Mouse (Mus musculus) heart, postnatal 0 days (tissue): Measurements from ENCODE around the gene Treml2. TPM values are rescaled to one million over a fixed set of nuclear protein-coding genes. Genes with fewer than 3 reads are reported as not detected.
A peak's percentile ranks its signal among the peaks of the same experiment; 100 is the strongest.

Source experiments
- ATAC-seq: fragments of 200-750 bp; cut with Nextera tagmentation; 2 replicates; pipeline ENCODE4 v1.8.0; 2017; ENCODE audit warnings: low read depth, moderate number of reproducible peaks, moderate library complexity; ENCODE audit not compliant: insufficient read depth
- DNase-seq: peaks from one replicate; pipeline ENCODE4 v3.0.0-alpha.2; 2016; ENCODE audit warnings: low spot score
- H3K27ac ChIP-seq: fragments of 300-500 bp; sonication (generic); 2 replicates; pipeline ENCODE4 v1.5.1; 2014; ENCODE audit warnings: low read depth, mild to moderate bottlenecking
- H3K27me3 ChIP-seq: fragments of 300-500 bp; sonication (generic); 2 replicates; pipeline ENCODE4 v1.6.1; 2014; ENCODE audit warnings: low read length, mixed read lengths; ENCODE audit not compliant: control insufficient read depth, insufficient read depth
- H3K36me3 ChIP-seq: fragments of 300-500 bp; sonication (generic); replicated peaks from 2 replicates; pipeline ENCODE4 v1.6.1; 2014; ENCODE audit warnings: low read length, mixed read lengths; ENCODE audit not compliant: control insufficient read depth, insufficient read depth
- H3K4me1 ChIP-seq: fragments of 300-500 bp; sonication (generic); 2 replicates; pipeline ENCODE4 v1.6.1; 2014; ENCODE audit warnings: antibody characterized with exemption; ENCODE audit not compliant: control insufficient read depth, insufficient read depth
- H3K4me2 ChIP-seq: fragments of 300-500 bp; sonication (generic); 2 replicates; pipeline ENCODE4 v1.6.1; 2014; ENCODE audit warnings: low read depth, mild to moderate bottlenecking, low read length, moderate library complexity
- H3K4me3 ChIP-seq: fragments of 300-500 bp; sonication (generic); 2 replicates; pipeline ENCODE4 v1.5.1; 2014; ENCODE audit warnings: low read depth, low read length
- H3K9ac ChIP-seq: fragments of 300-500 bp; sonication (generic); replicated peaks from 2 replicates; pipeline ENCODE4 v1.6.1; 2014; ENCODE audit warnings: low read depth, low read length, mixed read lengths
- H3K9me3 ChIP-seq: fragments of 300-500 bp; sonication (generic); replicated peaks from 2 replicates; pipeline ENCODE4 v1.6.1; 2016; ENCODE audit warnings: low read length; ENCODE audit not compliant: control insufficient read depth
- CTCF ChIP-seq: IDR thresholded peaks from 2 replicates; pipeline ENCODE4 v1.5.1; 2016; ENCODE audit warnings: antibody characterized with exemption, control low read depth, low read depth
- EP300 ChIP-seq: IDR thresholded peaks from 2 replicates; pipeline ENCODE4 v1.6.1; 2016; ENCODE audit warnings: antibody characterized with exemption, low read depth
- WGBS: fragments of 180-500 bp; shearing (Covaris S2); extraction: QIAGEN DNeasy Blood & Tissue Kit; methylation state at CpG from one replicate; pipeline ENCODE4 v1.1.7; 2014; 5-methylcytosine and 5-hydroxymethylcytosine counted together
- polyA plus RNA-seq: library from polyadenylated mRNA; unstranded; fragments of >200 nt; fragmentation: Nextera tagmentation; extraction: Ambion mirVana; gene quantifications from 2 replicates; pipeline ENCODE4 v1.2.1, GENCODE M21; 2015
- total RNA-seq: library from RNA; depleted of rRNA; stranded (reverse); fragments of >200 nt; gene quantifications from 2 replicates; pipeline ENCODE4 v1.2.3, GENCODE M21; 2014; ENCODE audit warnings: low replicate concordance

The Treml2 gene
- total and polyA plus RNA-seq, 2 experiments from 2014 or later = 0.15 TPM; not detected in 1

DNA sequence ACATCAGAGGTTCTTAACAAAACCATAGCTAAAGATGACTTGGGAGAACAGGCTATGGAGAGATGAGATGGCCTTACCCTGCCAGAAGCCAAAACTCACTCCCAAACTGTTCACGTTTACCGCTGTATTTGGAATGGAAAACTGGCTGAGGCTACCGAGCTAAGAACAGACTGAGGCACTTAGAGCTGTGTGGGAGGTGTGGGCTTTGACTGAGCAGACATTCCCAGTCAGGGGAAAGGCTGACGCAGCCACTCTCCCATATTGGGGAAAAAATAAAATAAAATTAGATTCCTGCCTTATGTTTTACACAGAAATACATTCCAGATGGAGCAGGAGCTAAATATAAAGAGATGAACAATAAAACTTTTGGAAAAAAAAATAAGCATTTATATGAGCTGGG, 27.4 kb downstream of the Treml2 start:
- TF ChIP-seq EP300 (no peak), CTCF (no peak)
- Histone ChIP-seq H3K9me3 (no peaks in the 10 kb centered on the region), H3K4me2 (no peak overlapping the region), H3K27me3 (no peaks in the 10 kb centered on the region), H3K4me3 (no peak overlapping the region), H3K9ac (no peak overlapping the region), H3K36me3 (no peaks in the 10 kb centered on the region), H3K4me1 (no peaks in the 10 kb centered on the region), H3K27ac (no peak overlapping the region)
- ATAC-seq (no peak), DNase-seq (no peak)
- 56% methylated on average over 4 of the region's 4 CpGs for WGBS

DNA sequence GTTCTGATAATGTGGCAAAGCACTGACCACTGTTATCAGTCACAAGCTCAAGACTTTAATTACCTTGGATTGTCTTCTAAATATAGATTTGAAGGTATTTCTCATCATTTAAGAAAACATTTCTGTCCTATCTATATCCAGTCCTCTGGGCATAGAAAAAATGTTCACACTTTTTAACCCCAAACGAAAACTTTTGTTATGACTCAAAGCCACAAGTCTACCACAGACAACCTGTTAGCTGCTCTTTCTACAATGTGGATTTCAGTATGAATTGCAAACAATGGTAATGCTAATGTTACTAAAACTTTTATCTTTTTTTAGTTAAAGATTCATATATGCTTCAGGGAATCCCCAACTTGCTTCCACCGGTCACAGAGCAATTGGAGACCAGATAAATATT, 33.2 kb downstream of the Treml2 start:
- Histone ChIP-seq H3K9me3 (no peaks in the 10 kb centered on the region), H3K27ac (no peak overlapping the region), H3K27me3 (no peaks in the 10 kb centered on the region), H3K4me3 (no peak overlapping the region), H3K4me2 (no peak overlapping the region), H3K4me1 (no peaks in the 10 kb centered on the region), H3K9ac (no peak overlapping the region), H3K36me3 (no peaks in the 10 kb centered on the region)
- no peak for DNase-seq
- TF ChIP-seq CTCF = no peak
- TF ChIP-seq EP300 = no peak
- 60% methylated on average over 2 of the region's 2 CpGs for WGBS
- no peak for ATAC-seq

DNA sequence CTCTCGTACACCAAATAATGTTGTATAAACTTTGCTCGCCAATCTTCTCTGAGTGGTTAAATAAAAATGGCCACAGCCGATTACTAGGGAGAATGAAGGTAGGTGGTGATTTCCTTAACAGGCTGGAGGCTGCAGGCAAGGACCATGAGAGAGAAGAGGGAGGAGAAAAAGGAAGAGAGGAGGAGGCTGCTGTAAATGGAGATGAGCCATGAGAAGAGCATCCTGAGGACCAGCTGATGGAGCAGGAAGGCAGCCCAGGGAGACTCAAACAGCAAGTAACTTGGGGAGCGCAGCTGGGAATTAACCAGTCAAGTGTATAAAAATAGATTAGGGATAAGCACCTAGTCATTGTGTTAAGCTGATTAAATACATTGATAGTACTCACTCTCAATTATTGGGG, 34.9 kb downstream of the Treml2 start:
- DNase-seq (no peak), ATAC-seq (no peak)
- no peak for TF ChIP-seq CTCF
- no peak for TF ChIP-seq EP300
- Histone ChIP-seq H3K4me3 (no peak overlapping the region), H3K9me3 (no peaks in the 10 kb centered on the region), H3K4me1 (no peaks in the 10 kb centered on the region), H3K4me2 (no peak overlapping the region), H3K27me3 (no peaks in the 10 kb centered on the region), H3K27ac (no peak overlapping the region), H3K9ac (no peak overlapping the region), H3K36me3 (no peaks in the 10 kb centered on the region)
- WGBS = 83% methylated on average over 4 of the region's 4 CpGs

DNA sequence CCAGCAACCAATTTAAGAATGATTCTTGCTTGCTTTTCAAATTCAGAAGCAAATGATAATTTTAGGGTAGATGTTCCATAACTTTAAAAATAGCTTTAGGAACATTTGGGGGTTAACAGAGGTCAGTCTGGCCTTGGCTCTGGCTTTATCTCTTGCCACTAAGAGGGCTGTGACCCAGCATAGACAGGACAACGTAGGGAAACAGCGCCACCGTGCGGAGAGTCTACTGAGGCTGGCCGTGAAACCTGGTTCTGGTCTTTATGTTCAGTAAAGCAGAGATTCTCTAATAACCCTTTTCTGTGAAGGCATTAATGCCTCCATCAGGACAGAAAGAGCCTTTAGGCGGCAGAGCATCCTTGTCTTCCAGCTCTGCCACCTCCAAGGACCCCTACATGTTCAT, 37.6 kb downstream of the Treml2 start:
- no peaks in the 10 kb centered on the region for H3K27me3 ChIP-seq
- H3K9me3 ChIP-seq = no peaks in the 10 kb centered on the region
- no peaks in the 10 kb centered on the region for H3K36me3 ChIP-seq
- DNase-seq (peak; percentile 89), ATAC-seq (peak; percentile 89)
- no peaks in the 10 kb centered on the region for H3K4me1 ChIP-seq
- under 1% methylated on average over 6 of the region's 6 CpGs for WGBS
- H3K9ac ChIP-seq = no peak overlapping the region
- TF ChIP-seq EP300 (no peak), CTCF (peak; percentile 90)
- H3K4me2 ChIP-seq = no peak overlapping the region
- H3K27ac ChIP-seq = no peak overlapping the region
- no peak overlapping the region for H3K4me3 ChIP-seq

DNA sequence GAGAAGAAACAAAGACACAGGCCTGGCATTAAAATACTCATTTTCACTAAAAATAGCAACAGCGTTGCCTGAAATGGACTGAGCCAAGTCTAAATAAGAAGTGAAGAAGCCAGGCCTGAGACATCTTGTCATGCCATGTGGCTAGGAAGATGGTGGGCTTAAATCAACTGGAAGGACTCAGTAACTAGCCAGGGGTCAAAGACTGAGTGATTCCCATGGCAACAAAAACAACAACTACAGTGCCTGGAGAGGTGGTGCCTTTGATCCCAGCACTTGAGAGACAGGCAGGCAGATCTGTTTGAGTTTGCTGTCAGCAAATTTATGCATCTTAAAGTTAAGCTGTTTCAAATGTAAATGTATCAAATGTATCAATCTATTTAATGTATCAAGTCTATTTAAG, 41.0 kb downstream of the Treml2 start:
- no peak for TF ChIP-seq EP300
- TF ChIP-seq CTCF = no peak
- no peaks in the 10 kb centered on the region for H3K36me3 ChIP-seq
- H3K27ac ChIP-seq = no peak overlapping the region
- H3K4me2 ChIP-seq = no peak overlapping the region
- ATAC-seq = no peak
- no peak for DNase-seq
- H3K27me3 ChIP-seq = no peaks in the 10 kb centered on the region
- H3K9ac ChIP-seq = no peak overlapping the region
- H3K4me3 ChIP-seq = no peak overlapping the region
- H3K9me3 ChIP-seq = no peaks in the 10 kb centered on the region
- 60% methylated on average over 1 of the region's 1 CpGs for WGBS
- H3K4me1 ChIP-seq = no peaks in the 10 kb centered on the region

DNA sequence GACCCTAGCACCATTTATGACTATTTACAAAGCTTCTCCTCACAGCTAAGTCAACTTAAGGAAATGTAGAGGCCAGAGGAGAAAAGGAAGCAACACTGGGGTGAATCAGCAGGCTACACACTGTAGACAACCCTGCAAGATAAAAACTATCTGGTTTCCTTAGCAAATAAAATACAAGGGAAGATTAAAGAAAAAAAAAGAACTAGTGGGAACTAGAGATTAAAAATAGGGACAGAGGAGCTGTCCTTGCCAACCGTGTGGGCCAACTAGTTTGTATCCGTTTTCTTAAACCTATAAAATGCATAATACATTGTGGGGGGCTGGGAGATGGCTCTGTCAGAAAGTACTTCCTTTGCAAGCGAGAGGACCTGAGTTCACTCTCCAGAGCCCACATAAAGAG, 42.6 kb downstream of the Treml2 start:
- TF ChIP-seq CTCF (no peak), EP300 (no peak)
- ATAC-seq (no peak), DNase-seq (no peak)
- no peak overlapping the region for H3K27ac ChIP-seq
- H3K9ac ChIP-seq = no peak overlapping the region
- H3K27me3 ChIP-seq = no peaks in the 10 kb centered on the region
- no peak overlapping the region for H3K4me2 ChIP-seq
- 51% methylated on average over 3 of the region's 3 CpGs for WGBS
- no peaks in the 10 kb centered on the region for H3K36me3 ChIP-seq
- no peaks in the 10 kb centered on the region for H3K4me1 ChIP-seq
- no peak overlapping the region for H3K4me3 ChIP-seq
- no peaks in the 10 kb centered on the region for H3K9me3 ChIP-seq
